Mouse (Mus musculus): Measurements from ENCODE around the gene Dock6. TPM values are rescaled to one million over a fixed set of nuclear protein-coding genes. Genes with fewer than 3 reads are reported as not detected.
"Not testable (repeated sequence)": the region's sequence is repeated elsewhere in the genome, so short reads cannot be mapped to it uniquely, and the experiment has no call there.

Dock6 gene
- polyA plus RNA-seq, 1 experiment from 2014 or later: 46.3 TPM

- peaks cover 73% of the 10 kb centered on the region for H3K36me3 ChIP-seq
- H3K4me2 ChIP-seq: peak overlapping the region; percentile 37
- 33% methylated on average over 8 of the region's 8 CpGs for WGBS
- no peaks in the 10 kb centered on the region for H3K9me3 ChIP-seq (replicated peaks)
- H3K9ac ChIP-seq: no peak overlapping the region
- peaks cover 69% of the 10 kb centered on the region for H3K4me1 ChIP-seq
- H3K4me3 ChIP-seq (replicated peaks): no peak overlapping the region
- no peaks in the 10 kb centered on the region for H3K27me3 ChIP-seq
- peak; percentile 34; the same call in 1 of the 2 replicates for ATAC-seq (replicated peaks; ENCODE audit: low FRiP score)
- H3K27ac ChIP-seq: peak overlapping the region; percentile 23; the same call in 1 of the 2 replicates
These were observed 59.8 kb downstream of the Dock6 start for GRCm38 (mm10) chr9:21792644-21793043.

- Histone ChIP-seq H3K27ac (no peak overlapping the region), H3K4me3 (replicated peaks) (no peak overlapping the region), H3K4me1 (peaks cover 68% of the 10 kb centered on the region), H3K27me3 (no peaks in the 10 kb centered on the region), H3K9me3 (replicated peaks) (no peaks in the 10 kb centered on the region), H3K9ac (no peak overlapping the region), H3K4me2 (peak overlapping the region; percentile 37; the same call in 1 of the 2 replicates), H3K36me3 (peaks cover 77% of the 10 kb centered on the region)
- 77% methylated on average over 8 of the region's 8 CpGs for WGBS
- ATAC-seq (replicated peaks; ENCODE audit: low FRiP score): no peak
These were observed 60.6 kb downstream of the Dock6 start for GRCm38 (mm10) chr9:21791861-21792260.

- Histone ChIP-seq H3K36me3 (peaks cover 84% of the 10 kb centered on the region), H3K4me1 (peaks cover 36% of the 10 kb centered on the region), H3K9ac (no peak overlapping the region), H3K27ac (peak overlapping the region; percentile 42; the same call in 1 of the 2 replicates), H3K27me3 (no peaks in the 10 kb centered on the region), H3K4me3 (replicated peaks) (no peak overlapping the region), H3K9me3 (replicated peaks) (no peaks in the 10 kb centered on the region), H3K4me2 (no peak overlapping the region)
- 67% methylated on average over 9 of the region's 9 CpGs for WGBS
- ATAC-seq (replicated peaks; ENCODE audit: low FRiP score): no peak
These were observed 64.2 kb downstream of the Dock6 start for GRCm38 (mm10) chr9:21788234-21788633.

GRCm38 (mm10) chr9:21787654-21788053, 64.8 kb downstream of the Dock6 start:
- 61% methylated on average over 5 of the region's 5 CpGs for WGBS
- no peak overlapping the region for H3K9ac ChIP-seq
- H3K4me2 ChIP-seq: no peak overlapping the region
- ATAC-seq (replicated peaks; ENCODE audit: low FRiP score): no peak
- no peak overlapping the region for H3K4me3 ChIP-seq (replicated peaks)
- H3K27ac ChIP-seq: peak overlapping the region; percentile 42; the same call in 1 of the 2 replicates
- no peaks in the 10 kb centered on the region for H3K9me3 ChIP-seq (replicated peaks)
- peaks cover 30% of the 10 kb centered on the region for H3K4me1 ChIP-seq
- H3K27me3 ChIP-seq: no peaks in the 10 kb centered on the region
- H3K36me3 ChIP-seq: peaks cover 81% of the 10 kb centered on the region

GRCm38 (mm10) chr9:21786906-21787305, 65.5 kb downstream of the Dock6 start:
- peaks cover 83% of the 10 kb centered on the region for H3K36me3 ChIP-seq
- peak overlapping the region; percentile 8; the same call in 1 of the 2 replicates for H3K4me2 ChIP-seq

GRCm38 (mm10) chr9:21786309-21786708, 66.1 kb downstream of the Dock6 start:
- H3K4me2 ChIP-seq; H3K9me3 ChIP-seq (replicated peaks); H3K4me3 ChIP-seq (replicated peaks); H3K27me3 ChIP-seq; ATAC-seq (replicated peaks; ENCODE audit: low FRiP score); H3K27ac ChIP-seq; H3K9ac ChIP-seq: not testable (repeated sequence)
- WGBS: 71% methylated on average over 2 of the region's 2 CpGs
- Histone ChIP-seq H3K36me3 (peaks cover 83% of the 10 kb centered on the region), H3K4me1 (peaks cover 23% of the 10 kb centered on the region)

More at GRCm38 (mm10) chr9:21786906-21787305, 65.5 kb downstream of the Dock6 start:
- Histone ChIP-seq H3K4me1 (peaks cover 29% of the 10 kb centered on the region), H3K9ac (no peak overlapping the region), H3K9me3 (replicated peaks) (no peaks in the 10 kb centered on the region), H3K4me3 (replicated peaks) (no peak overlapping the region), H3K27ac (0 out of 2 replicates have a peak overlapping the region, but pooled peaks have one; percentile 42), H3K27me3 (no peaks in the 10 kb centered on the region)
- peak; percentile 57 for ATAC-seq (replicated peaks; ENCODE audit: low FRiP score)
- 16% methylated on average over 6 of the region's 6 CpGs for WGBS

GRCm38 (mm10) chr9:21784517-21785307, 67.7 kb downstream of the Dock6 start:
- H3K9ac ChIP-seq: no peak overlapping the region
- no peaks in the 10 kb centered on the region for H3K27me3 ChIP-seq
- H3K36me3 ChIP-seq: peaks cover 84% of the 10 kb centered on the region
- no peak overlapping the region for H3K27ac ChIP-seq
- no peaks in the 10 kb centered on the region for H3K9me3 ChIP-seq (replicated peaks)
- no peak overlapping the region for H3K4me3 ChIP-seq (replicated peaks)
- H3K4me1 ChIP-seq: peaks cover 19% of the 10 kb centered on the region
- H3K4me2 ChIP-seq: no peak overlapping the region
- 85% methylated on average over 7 of the region's 7 CpGs for WGBS
- no peak for ATAC-seq (replicated peaks; ENCODE audit: low FRiP score)

- no peak overlapping the region for H3K4me2 ChIP-seq
- WGBS: 59% methylated on average over 15 of the region's 15 CpGs
- H3K4me3 ChIP-seq (replicated peaks): no peak overlapping the region
- H3K4me1 ChIP-seq: peaks cover 6% of the 10 kb centered on the region; the same call in 1 of the 2 replicates
- no peak overlapping the region for H3K9ac ChIP-seq
- no peaks in the 10 kb centered on the region for H3K9me3 ChIP-seq (replicated peaks)
- no peaks in the 10 kb centered on the region for H3K27me3 ChIP-seq
- peak; percentile 52; the same call in 1 of the 2 replicates for ATAC-seq (replicated peaks; ENCODE audit: low FRiP score)
- H3K27ac ChIP-seq: 0 out of 2 replicates have a peak overlapping the region, but pooled peaks have one; percentile 10
- peaks cover 90% of the 10 kb centered on the region for H3K36me3 ChIP-seq
These were observed 70.6 kb downstream of the Dock6 start for GRCm38 (mm10) chr9:21781657-21782468.

GRCm38 (mm10) chr9:21777726-21778125, 74.7 kb downstream of the Dock6 start:
- H3K9me3 ChIP-seq (replicated peaks): no peaks in the 10 kb centered on the region
- H3K27ac ChIP-seq: no peak overlapping the region
- WGBS: 89% methylated on average over 3 of the region's 3 CpGs
- no peak overlapping the region for H3K4me3 ChIP-seq (replicated peaks)
- ATAC-seq (replicated peaks; ENCODE audit: low FRiP score): no peak
- peaks cover 93% of the 10 kb centered on the region for H3K36me3 ChIP-seq
- no peak overlapping the region for H3K9ac ChIP-seq
- H3K4me1 ChIP-seq: peaks cover 6% of the 10 kb centered on the region; the same call in 1 of the 2 replicates
- H3K27me3 ChIP-seq: no peaks in the 10 kb centered on the region
- no peak overlapping the region for H3K4me2 ChIP-seq

GRCm38 (mm10) chr9:21774353-21774752, 78.1 kb downstream of the Dock6 start:
- no peaks in the 10 kb centered on the region for H3K9me3 ChIP-seq (replicated peaks)
- H3K27ac ChIP-seq: no peak overlapping the region
- no peak for ATAC-seq (replicated peaks; ENCODE audit: low FRiP score)
- no peak overlapping the region for H3K4me3 ChIP-seq (replicated peaks)
- H3K27me3 ChIP-seq: no peaks in the 10 kb centered on the region
- peaks cover 92% of the 10 kb centered on the region for H3K36me3 ChIP-seq
- H3K9ac ChIP-seq: no peak overlapping the region
- 90% methylated on average over 16 of the region's 16 CpGs for WGBS
- no peak overlapping the region for H3K4me2 ChIP-seq
- H3K4me1 ChIP-seq: peaks cover 6% of the 10 kb centered on the region; the same call in 1 of the 2 replicates

- H3K9ac ChIP-seq; H3K4me2 ChIP-seq; H3K4me3 ChIP-seq (replicated peaks); H3K27ac ChIP-seq; H3K27me3 ChIP-seq; H3K9me3 ChIP-seq (replicated peaks); ATAC-seq (replicated peaks; ENCODE audit: low FRiP score): not testable (repeated sequence)
- 91% methylated on average over 5 of the region's 5 CpGs for WGBS
- Histone ChIP-seq H3K36me3 (peaks cover 92% of the 10 kb centered on the region), H3K4me1 (peaks cover 15% of the 10 kb centered on the region)
These were observed 79.0 kb downstream of the Dock6 start for GRCm38 (mm10) chr9:21773396-21773795.

All from kidney, embryonic 15.5 days (tissue).